Mouse (Mus musculus): ENCODE results near the gene Olfr308. TPM values are rescaled to one million over a fixed set of nuclear protein-coding genes. Genes with fewer than 3 reads are reported as not detected.
"Not testable (repeated sequence)": the region's sequence is repeated elsewhere in the genome, so short reads cannot be mapped to it uniquely, and the experiment has no call there.

The Olfr308 gene
- polyA plus RNA-seq (2016; fragmentation: Nextera tagmentation; extraction: Ambion mirVana) = not detected in 2 replicates

GRCm38 (mm10) chr7:86325530-86325929, at the start of gene Olfr308:
TSS of gene Olfr308 (minus strand) at chr7:86325630.
- no peak within 1 kb of the TSS for H3K4me3 ChIP-seq
- H3K9me3 ChIP-seq = no peaks in the 10 kb centered on the region
- no peaks in the 10 kb centered on the region for H3K36me3 ChIP-seq (replicated peaks)
- H3K27ac ChIP-seq (replicated peaks) = no peak within 1 kb of the TSS
- no peaks in the 10 kb centered on the region for H3K4me1 ChIP-seq
- no peaks in the 10 kb centered on the region for H3K27me3 ChIP-seq (replicated peaks; ENCODE audit: low read depth, poor library complexity, severe bottlenecking)
- no peak for DNase-seq (ENCODE audit: low spot score)

- DNase-seq (ENCODE audit: low spot score) = no peak
- Histone ChIP-seq H3K36me3 (replicated peaks) (no peaks in the 10 kb centered on the region), H3K4me1 (no peaks in the 10 kb centered on the region), H3K9me3 (no peaks in the 10 kb centered on the region), H3K4me3 (no peak within 1 kb of the TSS), H3K27ac (replicated peaks) (no peak within 1 kb of the TSS), H3K27me3 (replicated peaks; ENCODE audit: low read depth, poor library complexity, severe bottlenecking) (no peaks in the 10 kb centered on the region)
- 88% methylated on average over 1 of the region's 1 CpGs for WGBS
Measured at GRCm38 (mm10) chr7:86366828-86367227, 41.4 kb upstream of the Olfr308 start, which contains the start of gene Olfr305. TSS of gene Olfr305 (minus strand) at chr7:86366928.

GRCm38 (mm10) chr7:86346296-86346695, 20.9 kb upstream of the Olfr308 start:
- H3K4me3 ChIP-seq; DNase-seq (ENCODE audit: low spot score); H3K27me3 ChIP-seq (replicated peaks; ENCODE audit: low read depth, poor library complexity, severe bottlenecking); H3K36me3 ChIP-seq (replicated peaks); H3K9me3 ChIP-seq; H3K4me1 ChIP-seq; H3K27ac ChIP-seq (replicated peaks): not testable (repeated sequence)
- 89% methylated on average over 9 of the region's 9 CpGs for WGBS

GRCm38 (mm10) chr7:86344253-86344652, 18.8 kb upstream of the Olfr308 start:
- Histone ChIP-seq H3K27ac (replicated peaks) (no peak overlapping the region), H3K4me3 (no peak overlapping the region), H3K4me1 (no peaks in the 10 kb centered on the region), H3K36me3 (replicated peaks) (no peaks in the 10 kb centered on the region), H3K9me3 (no peaks in the 10 kb centered on the region), H3K27me3 (replicated peaks; ENCODE audit: low read depth, poor library complexity, severe bottlenecking) (no peaks in the 10 kb centered on the region)
- 75% methylated on average over 3 of the region's 3 CpGs for WGBS
- no peak for DNase-seq (ENCODE audit: low spot score)

- no peaks in the 10 kb centered on the region for H3K36me3 ChIP-seq (replicated peaks)
- H3K4me1 ChIP-seq = no peaks in the 10 kb centered on the region
- H3K9me3 ChIP-seq = no peaks in the 10 kb centered on the region
- H3K27ac ChIP-seq (replicated peaks) = no peak overlapping the region
- no peaks in the 10 kb centered on the region for H3K27me3 ChIP-seq (replicated peaks; ENCODE audit: low read depth, poor library complexity, severe bottlenecking)
- no peak overlapping the region for H3K4me3 ChIP-seq
- DNase-seq (ENCODE audit: low spot score) = no peak
- WGBS = 80% methylated on average over 14 of the region's 14 CpGs
Measured at GRCm38 (mm10) chr7:86342881-86343565, 17.6 kb upstream of the Olfr308 start.

GRCm38 (mm10) chr7:86337486-86337885, 12.1 kb upstream of the Olfr308 start, which contains the start of gene Olfr307:
TSS of gene Olfr307 (minus strand) at chr7:86337586.
- Histone ChIP-seq H3K27me3 (replicated peaks; ENCODE audit: low read depth, poor library complexity, severe bottlenecking) (no peaks in the 10 kb centered on the region), H3K4me3 (no peak within 1 kb of the TSS), H3K36me3 (replicated peaks) (no peaks in the 10 kb centered on the region), H3K4me1 (no peaks in the 10 kb centered on the region), H3K27ac (replicated peaks) (no peak within 1 kb of the TSS), H3K9me3 (no peaks in the 10 kb centered on the region)
- DNase-seq (ENCODE audit: low spot score) = no peak
- 77% methylated on average over 1 of the region's 1 CpGs for WGBS

GRCm38 (mm10) chr7:86321323-86321722, 4.1 kb downstream of the Olfr308 start:
- H3K36me3 ChIP-seq (replicated peaks) = no peaks in the 10 kb centered on the region
- H3K4me3 ChIP-seq = no peak overlapping the region
- no peak for DNase-seq (ENCODE audit: low spot score)
- WGBS = 93% methylated on average over 2 of the region's 2 CpGs
- no peaks in the 10 kb centered on the region for H3K9me3 ChIP-seq
- H3K27me3 ChIP-seq (replicated peaks; ENCODE audit: low read depth, poor library complexity, severe bottlenecking) = no peaks in the 10 kb centered on the region
- H3K4me1 ChIP-seq = no peaks in the 10 kb centered on the region
- no peak overlapping the region for H3K27ac ChIP-seq (replicated peaks)

- no peaks in the 10 kb centered on the region for H3K27me3 ChIP-seq (replicated peaks; ENCODE audit: low read depth, poor library complexity, severe bottlenecking)
- no peaks in the 10 kb centered on the region for H3K9me3 ChIP-seq
- no peaks in the 10 kb centered on the region for H3K36me3 ChIP-seq (replicated peaks)
- WGBS = 75% methylated on average over 2 of the region's 2 CpGs
- no peak within 1 kb of the TSS for H3K4me3 ChIP-seq
- no peak within 1 kb of the TSS for H3K27ac ChIP-seq (replicated peaks)
- no peak for DNase-seq (ENCODE audit: low spot score)
- H3K4me1 ChIP-seq = no peaks in the 10 kb centered on the region
Measured at GRCm38 (mm10) chr7:86313608-86314007, 11.8 kb downstream of the Olfr308 start, which contains the start of gene Olfr309. TSS of gene Olfr309 (minus strand) at chr7:86313708.

GRCm38 (mm10) chr7:86277072-86277471, 48.4 kb downstream of the Olfr308 start, which contains the start of gene Olfr310:
TSS of gene Olfr310 (minus strand) at chr7:86277172.
- no peaks in the 10 kb centered on the region for H3K36me3 ChIP-seq (replicated peaks)
- DNase-seq (ENCODE audit: low spot score) = no peak
- no peak within 1 kb of the TSS for H3K4me3 ChIP-seq
- no peak within 1 kb of the TSS for H3K27ac ChIP-seq (replicated peaks)
- no peaks in the 10 kb centered on the region for H3K27me3 ChIP-seq (replicated peaks; ENCODE audit: low read depth, poor library complexity, severe bottlenecking)
- 74% methylated on average over 1 of the region's 1 CpGs for WGBS
- H3K9me3 ChIP-seq = no peaks in the 10 kb centered on the region
- no peaks in the 10 kb centered on the region for H3K4me1 ChIP-seq

Small RNA genes within 50 kb of the gene (microRNA-seq; reads per million reads assigned to microRNA genes)
- not detected for gene Gm23192

Other genes starting within 250 kb of the Olfr308 start
- gene Vmn2r75, start 153.9 kb downstream of the Olfr308 start, polyA plus RNA-seq (2016; fragmentation: Nextera tagmentation; extraction: Ambion mirVana) = not detected in 2 replicates
- gene Vmn2r76, start 79.3 kb downstream of the Olfr308 start, polyA plus RNA-seq (2016; fragmentation: Nextera tagmentation; extraction: Ambion mirVana) = not detected in 2 replicates
- gene Olfr310, start 48.5 kb downstream of the Olfr308 start, polyA plus RNA-seq (2016; fragmentation: Nextera tagmentation; extraction: Ambion mirVana) = not detected in 2 replicates
- gene Olfr309, start 11.9 kb downstream of the Olfr308 start, polyA plus RNA-seq (2016; fragmentation: Nextera tagmentation; extraction: Ambion mirVana) = not detected in 2 replicates
- gene Olfr307, start 12.0 kb upstream of the Olfr308 start, polyA plus RNA-seq (2016; fragmentation: Nextera tagmentation; extraction: Ambion mirVana) = not detected in 2 replicates
- gene Olfr305, start 41.3 kb upstream of the Olfr308 start, polyA plus RNA-seq (2016; fragmentation: Nextera tagmentation; extraction: Ambion mirVana) = not detected in 2 replicates
- gene Olfr304, start 61.0 kb upstream of the Olfr308 start, polyA plus RNA-seq (2016; fragmentation: Nextera tagmentation; extraction: Ambion mirVana) = not detected in 2 replicates
- not detected in 2 replicates for gene Olfr303, start 72.2 kb upstream of the Olfr308 start, polyA plus RNA-seq (2016; fragmentation: Nextera tagmentation; extraction: Ambion mirVana)
- not detected in 2 replicates for gene Olfr301, start 78.2 kb upstream of the Olfr308 start, polyA plus RNA-seq (2016; fragmentation: Nextera tagmentation; extraction: Ambion mirVana)
- not detected in 2 replicates for gene Olfr299, start 134.3 kb upstream of the Olfr308 start, polyA plus RNA-seq (2016; fragmentation: Nextera tagmentation; extraction: Ambion mirVana)
- not detected in 2 replicates for gene Olfr298, start 166.9 kb upstream of the Olfr308 start, polyA plus RNA-seq (2016; fragmentation: Nextera tagmentation; extraction: Ambion mirVana)
- gene Olfr297, start 194.3 kb upstream of the Olfr308 start, polyA plus RNA-seq (2016; fragmentation: Nextera tagmentation; extraction: Ambion mirVana) = not detected in 2 replicates